14 mouse cellular contexts compared by ENCODE assay signal in the genomic region with DNA sequence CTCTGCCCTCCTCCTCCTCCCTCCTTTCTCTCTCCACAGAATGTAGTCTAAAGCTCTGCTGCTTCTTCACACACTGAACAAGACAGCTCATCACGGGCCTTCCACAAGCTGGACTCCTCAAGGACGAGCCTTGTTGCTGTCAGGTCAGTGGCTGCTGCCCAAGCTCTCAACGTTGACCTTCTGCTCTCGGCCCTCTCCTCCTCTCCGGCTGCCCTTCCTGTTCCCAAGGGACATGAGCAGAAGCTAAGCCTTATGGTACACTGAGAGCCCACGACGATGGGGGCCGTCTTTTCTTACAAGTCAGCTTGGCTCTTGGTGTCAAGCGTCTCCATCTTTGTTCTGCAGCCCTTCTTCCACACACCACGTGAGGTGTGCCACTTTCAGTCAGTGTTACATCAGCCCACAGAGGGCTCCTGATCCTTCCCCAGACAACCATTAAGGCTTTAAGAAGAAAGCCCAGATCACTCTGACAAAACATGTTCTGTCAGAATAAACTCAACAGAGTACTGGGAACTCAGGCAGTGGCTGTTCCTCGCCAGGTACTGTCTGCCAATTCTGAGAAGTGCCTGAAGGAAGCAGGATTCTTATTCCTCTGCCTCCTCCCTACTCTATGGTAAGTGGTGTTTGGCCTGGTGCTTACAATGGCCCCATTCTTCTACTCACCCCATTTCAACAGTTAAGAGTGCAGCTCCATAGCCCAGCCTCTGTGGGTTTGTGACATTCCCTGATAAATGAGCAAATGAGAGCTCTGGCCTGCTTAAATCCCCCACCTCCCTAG. TPM values are rescaled to one million over a fixed set of nuclear protein-coding genes. Genes with fewer than 3 reads are reported as not detected.
A peak's percentile ranks its signal among the peaks of the same experiment; 100 is the strongest.
DNase-seq lines count a peak whose midpoint lies in the region; ATAC-seq and TF ChIP-seq lines count a peak whose summit lies in the region.
"Had no signal": no experiment of that assay in that cellular context is flagged by ENCODE, and none has a peak within 500 bp of the region (broad histone marks: within the 10 kb centered on the region; RNA-seq: fewer than 3 reads in every experiment).

No protein-coding gene starts in this region.

- H3K4me3 ChIP-seq in hindbrain, embryonic 10.5 days, result no peak overlapping the region
- no peak overlapping the region for H3K4me3 ChIP-seq in hindbrain, embryonic 13.5 days
- H3K4me3 ChIP-seq in lung, postnatal 0 days (ENCODE audit: low read depth, low read length), result no peak overlapping the region
- H3K4me3 ChIP-seq in brown adipose tissue, adult 24 weeks (ENCODE audit: insufficient read depth, low read depth, low read length), result no peak overlapping the region
- H3K4me3 ChIP-seq: embryonic facial prominence, embryonic 12.5 days; limb, embryonic 13.5 days; neural tube, embryonic 12.5 days had no signal

- no peak for TF ChIP-seq CTCF in lung, postnatal 0 days (IDR thresholded peaks at IDR 0.05)

- no peak for DNase-seq in hindbrain, embryonic 10.5 days (ENCODE audit: low spot score)
- DNase-seq in lung, postnatal 0 days (ENCODE audit: low spot score), result peak; percentile 59
- DNase-seq in lung, postnatal 36 days, result no peak
- DNase-seq in adrenal gland, adult 8-10 months, result peak; percentile 79
- no peak for DNase-seq in urinary bladder, postnatal 14 days (ENCODE audit: low spot score)
- DNase-seq: cerebellum, adult 11-12 months; kidney, postnatal 10 days; retina, postnatal 1 day had no signal

- H3K4me1 ChIP-seq in hindbrain, embryonic 10.5 days (replicated peaks), result 0 out of 2 replicates have a peak, but pooled peaks cover 6% of the 10 kb centered on the region
- H3K4me1 ChIP-seq in hindbrain, embryonic 13.5 days (replicated peaks), result no peaks in the 10 kb centered on the region
- peaks cover 11% of the 10 kb centered on the region for H3K4me1 ChIP-seq in lung, postnatal 0 days (ENCODE audit: insufficient read depth, low read depth, low read length)
- peaks cover 21% of the 10 kb centered on the region for H3K4me1 ChIP-seq in brown adipose tissue, adult 24 weeks (ENCODE audit: control insufficient read depth, insufficient read depth, insufficient read length, low read length)
- H3K4me1 ChIP-seq: neural tube, embryonic 12.5 days had no signal

- ATAC-seq in hindbrain, embryonic 13.5 days (ENCODE audit: low FRiP score), result no peak
- ATAC-seq in lung, postnatal 0 days, result peak; percentile 16; the same call in 1 of the 2 replicates

- H3K4me2 ChIP-seq in hindbrain, embryonic 13.5 days, result no peak overlapping the region
- H3K4me2 ChIP-seq in lung, postnatal 0 days (replicated peaks; ENCODE audit: low read depth, low read length), result no peak overlapping the region
- H3K4me2 ChIP-seq: embryonic facial prominence, embryonic 12.5 days; limb, embryonic 13.5 days; neural tube, embryonic 12.5 days had no signal

- no peaks in the 10 kb centered on the region for H3K9me3 ChIP-seq in hindbrain, embryonic 10.5 days
- H3K9me3 ChIP-seq in hindbrain, embryonic 13.5 days, result no peaks in the 10 kb centered on the region
- H3K9me3 ChIP-seq in lung, postnatal 0 days (ENCODE audit: low read length), result no peaks in the 10 kb centered on the region
- H3K9me3 ChIP-seq: embryonic facial prominence, embryonic 12.5 days; G1E; limb, embryonic 13.5 days; neural tube, embryonic 12.5 days had no signal

- 0 out of 2 replicates have a peak overlapping the region, but pooled peaks have one; percentile 29 for H3K27ac ChIP-seq in hindbrain, embryonic 10.5 days
- H3K27ac ChIP-seq in hindbrain, embryonic 13.5 days, result no peak overlapping the region
- H3K27ac ChIP-seq in lung, postnatal 0 days (ENCODE audit: low read length), result peak overlapping the region; percentile 44
- H3K27ac ChIP-seq in brown adipose tissue, adult 24 weeks (replicated peaks; ENCODE audit: low read depth, low read length), result peak overlapping the region; percentile 63
- H3K27ac ChIP-seq: embryonic facial prominence, embryonic 12.5 days; limb, embryonic 13.5 days; neural tube, embryonic 12.5 days had no signal

- TF ChIP-seq EP300 in lung, postnatal 0 days (IDR thresholded peaks at IDR 0.05), result no peak

- WGBS in hindbrain, embryonic 10.5 days, result 78% methylated on average over 11 of the region's 11 CpGs
- 82% methylated on average over 11 of the region's 11 CpGs for WGBS in hindbrain, embryonic 13.5 days
- 49% methylated on average over 11 of the region's 11 CpGs for WGBS in lung, postnatal 0 days

- no peaks in the 10 kb centered on the region for H3K36me3 ChIP-seq in hindbrain, embryonic 10.5 days
- no peaks in the 10 kb centered on the region for H3K36me3 ChIP-seq in hindbrain, embryonic 13.5 days
- H3K36me3 ChIP-seq in lung, postnatal 0 days (ENCODE audit: insufficient read depth, low read length), result no peaks in the 10 kb centered on the region
- H3K36me3 ChIP-seq: embryonic facial prominence, embryonic 12.5 days; G1E; limb, embryonic 13.5 days; neural tube, embryonic 12.5 days had no signal

- H3K27me3 ChIP-seq in hindbrain, embryonic 10.5 days (ENCODE audit: insufficient read depth, poor library complexity, severe bottlenecking), result no peaks in the 10 kb centered on the region
- H3K27me3 ChIP-seq in hindbrain, embryonic 13.5 days, result no peaks in the 10 kb centered on the region
- no peaks in the 10 kb centered on the region for H3K27me3 ChIP-seq in lung, postnatal 0 days (replicated peaks; ENCODE audit: insufficient read depth, low read length)
- H3K27me3 ChIP-seq: embryonic facial prominence, embryonic 12.5 days; limb, embryonic 13.5 days; neural tube, embryonic 12.5 days had no signal

- no peak overlapping the region for H3K9ac ChIP-seq in hindbrain, embryonic 13.5 days
- H3K9ac ChIP-seq in lung, postnatal 0 days (replicated peaks; ENCODE audit: low read depth), result no peak overlapping the region
- H3K9ac ChIP-seq: embryonic facial prominence, embryonic 12.5 days; limb, embryonic 13.5 days; neural tube, embryonic 12.5 days had no signal

RNA-seq across cellular contexts. Expression of a gene that starts 15.6 kb away (rescaled TPM):
- 84.7 and 88.9 TPM in 2 replicates for polyA plus RNA-seq in hindbrain, embryonic 10.5 days (2016; fragmentation: Nextera tagmentation; extraction: Ambion mirVana)
- 53.4 and 55.0 TPM in 2 replicates for polyA plus RNA-seq in hindbrain, embryonic 13.5 days (2015; fragmentation: Nextera tagmentation; extraction: Ambion mirVana)
- 220 and 252 TPM in 2 replicates for polyA plus RNA-seq in lung, postnatal 0 days (2015; fragmentation: Nextera tagmentation; extraction: Ambion mirVana)
- total RNA-seq in adrenal gland, adult 8-10 months (2022), result 100 to 1,000 TPM; 294 to 506 (median 406) TPM
- polyA plus RNA-seq in brown adipose tissue, adult 24 weeks (2012; ENCODE audit: insufficient read depth, insufficient read length, missing spikeins), result 969 and 1,325 TPM in 2 replicates

Comparison
In these comparisons a context has a peak if more than half of its experiments do, and no peak if none do; other contexts are left out.
1. DNase-seq: peak in lung, postnatal 0 days (single experiment) and adrenal gland, adult 8-10 months (single experiment); none in hindbrain, embryonic 10.5 days (single experiment), lung, postnatal 36 days (single experiment) and urinary bladder, postnatal 14 days (single experiment).